Comparison of ENCODE assay signal across 11 mouse cellular contexts in the genomic region with DNA sequence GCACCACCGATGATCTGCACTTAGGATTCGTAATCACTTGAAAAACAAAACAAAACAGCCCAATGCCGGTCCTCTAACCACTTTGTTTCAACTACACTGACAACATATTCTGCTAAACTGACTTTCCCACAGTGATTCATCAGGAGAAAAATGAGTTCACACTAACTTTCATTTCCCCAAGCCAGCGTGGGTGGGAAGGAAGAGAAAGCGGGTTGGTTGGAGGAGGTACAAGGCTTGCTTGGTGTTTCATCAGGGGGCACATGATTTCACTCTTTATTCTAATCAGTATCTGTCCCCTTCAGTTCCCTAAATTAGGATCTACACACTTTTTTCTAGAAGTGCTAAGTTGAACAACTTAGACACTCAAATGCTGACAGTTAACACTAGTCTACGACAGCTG.
DNase-seq lines count a peak whose midpoint lies in the region; ATAC-seq and TF ChIP-seq lines count a peak whose summit lies in the region.
"Had no signal": no experiment of that assay in that cellular context is flagged by ENCODE, and none has a peak within 500 bp of the region (broad histone marks: within the 10 kb centered on the region; RNA-seq: fewer than 3 reads in every experiment).

No protein-coding gene starts in this region.

- no peak overlapping the region for H3K9ac ChIP-seq in liver, postnatal 0 days (replicated peaks)
- H3K9ac ChIP-seq in liver, embryonic 11.5 days (ENCODE audit: low read depth, low read length), result no peak overlapping the region
- H3K9ac ChIP-seq: stomach, embryonic 15.5 days had no signal

- peak; percentile 44; the same call in 1 of the 2 replicates for ATAC-seq in liver, postnatal 0 days
- no peak for ATAC-seq in liver, embryonic 11.5 days (replicated peaks; ENCODE audit: low FRiP score)
- peak; percentile 91 for ATAC-seq in monocyte, adult 5-6 weeks (replicated peaks; ENCODE audit: insufficient number of reproducible peaks, low FRiP score, low TSS enrichment, poor library complexity, severe bottlenecking)

- H3K36me3 ChIP-seq in liver, postnatal 0 days (replicated peaks; ENCODE audit: insufficient read depth, low read length), result peaks cover 23% of the 10 kb centered on the region
- peaks cover 11% of the 10 kb centered on the region for H3K36me3 ChIP-seq in liver, embryonic 11.5 days (ENCODE audit: control insufficient read depth, insufficient read depth, low read length)

- WGBS in liver, postnatal 0 days (ENCODE audit: insufficient replicate concordance), result 77% methylated on average over 6 of the region's 6 CpGs
- WGBS in liver, embryonic 11.5 days, result 80% methylated on average over 6 of the region's 6 CpGs

- H3K27me3 ChIP-seq in liver, postnatal 0 days (ENCODE audit: insufficient read depth, low read length), result no peaks in the 10 kb centered on the region
- H3K27me3 ChIP-seq in liver, embryonic 11.5 days (replicated peaks; ENCODE audit: control insufficient read depth, insufficient read depth, low read length), result no peaks in the 10 kb centered on the region
- H3K27me3 ChIP-seq: stomach, embryonic 15.5 days had no signal

- H3K9me3 ChIP-seq in liver, postnatal 0 days (ENCODE audit: low read length), result 0 out of 2 replicates have a peak, but pooled peaks cover 2% of the 10 kb centered on the region
- no peaks in the 10 kb centered on the region for H3K9me3 ChIP-seq in liver, embryonic 11.5 days (ENCODE audit: control insufficient read depth, low read length)
- H3K9me3 ChIP-seq: embryonic facial prominence, embryonic 10.5 days; stomach, embryonic 15.5 days had no signal

- no peaks in the 10 kb centered on the region for H3K4me1 ChIP-seq in liver, postnatal 0 days (ENCODE audit: insufficient read depth)
- H3K4me1 ChIP-seq in liver, embryonic 11.5 days (replicated peaks; ENCODE audit: control insufficient read depth, insufficient read depth, low read length), result no peaks in the 10 kb centered on the region
- H3K4me1 ChIP-seq: embryonic facial prominence, embryonic 10.5 days; stomach, embryonic 15.5 days had no signal

- no peak for TF ChIP-seq EP300 in liver, postnatal 0 days (IDR thresholded peaks at IDR 0.05; ENCODE audit: low read depth)

- H3K27ac ChIP-seq in liver, postnatal 0 days (ENCODE audit: low read depth), result no peak overlapping the region
- no peak overlapping the region for H3K27ac ChIP-seq in liver, embryonic 11.5 days (ENCODE audit: low read depth, low read length)
- H3K27ac ChIP-seq: embryonic facial prominence, embryonic 10.5 days; stomach, embryonic 15.5 days had no signal

- DNase-seq in gastrocnemius, postnatal 14 days, result peak; percentile 9
- DNase-seq in gastrocnemius, postnatal 25 days, result no peak
- no peak for DNase-seq in liver, postnatal 0 days
- DNase-seq in liver, embryonic 11.5 days (ENCODE audit: low spot score), result no peak
- DNase-seq in fibroblast of lung, adult 2 months (ENCODE audit: low read depth), result peak; percentile 84
- no peak for DNase-seq in retina, embryonic 14.5 days (ENCODE audit: low spot score)
- no peak for DNase-seq in urinary bladder, postnatal 4 days (ENCODE audit: low spot score in 2 of 2)
- DNase-seq: midbrain, embryonic 14.5 days had no signal

- intact Hi-C loops in gastrocnemius, postnatal 14 days (cut with DNase I; ENCODE audit: low total_unique reads), result no loop called here

- no peak overlapping the region for H3K4me3 ChIP-seq in liver, postnatal 0 days (ENCODE audit: low read depth, low read length)
- no peak overlapping the region for H3K4me3 ChIP-seq in liver, embryonic 11.5 days (ENCODE audit: low read depth, low read length)
- H3K4me3 ChIP-seq: embryonic facial prominence, embryonic 10.5 days; stomach, embryonic 15.5 days had no signal

- no peak for TF ChIP-seq CTCF in liver, postnatal 0 days (IDR thresholded peaks at IDR 0.05; ENCODE audit: low read depth)

- no peak overlapping the region for H3K4me2 ChIP-seq in liver, postnatal 0 days (ENCODE audit: low read depth, low read length)
- no peak overlapping the region for H3K4me2 ChIP-seq in liver, embryonic 11.5 days
- H3K4me2 ChIP-seq: stomach, embryonic 15.5 days had no signal

Comparison
In these comparisons a context has a peak if more than half of its experiments do, and no peak if none do; other contexts are left out.
1. DNase-seq: peak in gastrocnemius, postnatal 14 days (single experiment) and fibroblast of lung, adult 2 months (single experiment); none in gastrocnemius, postnatal 25 days (single experiment), liver, postnatal 0 days (single experiment), liver, embryonic 11.5 days (single experiment), retina, embryonic 14.5 days (single experiment) and urinary bladder, postnatal 4 days (0 of 2).